Mouse (Mus musculus): ENCODE measurements around the gene Zfp36l1. TPM values are rescaled to one million over a fixed set of nuclear protein-coding genes. Genes with fewer than 3 reads are reported as not detected.

The Zfp36l1 gene
- total RNA-seq, 2 experiments from 2014 or later, result 48.3 to 50.3 TPM

DNA sequence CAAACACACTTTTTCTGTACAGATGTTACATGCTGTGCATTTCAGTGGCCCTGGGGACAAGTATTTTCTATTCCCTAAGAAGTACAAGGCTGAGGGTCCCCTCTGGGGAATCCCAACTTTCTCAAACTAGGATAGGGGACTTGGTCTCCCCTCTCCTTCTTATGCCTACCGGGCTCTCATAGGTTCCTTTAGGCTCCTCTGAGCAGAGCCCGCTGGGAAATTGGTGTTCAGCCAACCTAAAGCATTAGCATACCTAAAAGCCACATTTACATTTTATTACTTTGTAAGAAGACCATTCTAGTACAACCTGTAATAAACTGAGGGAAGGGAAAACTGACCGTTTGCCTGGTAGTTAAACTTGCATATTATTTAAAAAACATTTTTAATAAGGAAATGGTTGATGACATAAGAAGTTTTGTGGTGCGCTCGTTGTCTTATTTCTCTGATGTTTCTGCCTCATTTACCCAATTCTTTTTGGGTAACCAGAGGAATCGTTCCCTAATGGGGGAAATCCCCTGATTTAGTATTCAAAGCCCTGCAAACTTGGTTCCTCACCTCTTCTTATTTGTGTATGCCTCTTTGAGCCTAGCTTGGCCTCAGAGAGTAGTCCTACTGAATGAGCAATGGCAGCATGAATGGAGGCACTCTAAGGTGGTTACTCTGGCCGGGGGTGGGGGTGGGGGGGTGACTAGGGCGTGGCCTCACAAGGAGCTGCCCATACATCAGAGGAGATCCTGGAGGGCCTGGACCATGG lies 42.1 kb downstream of the Zfp36l1 start:
- no peak for DNase-seq (ENCODE audit: low spot score in 2 of 2)

DNA sequence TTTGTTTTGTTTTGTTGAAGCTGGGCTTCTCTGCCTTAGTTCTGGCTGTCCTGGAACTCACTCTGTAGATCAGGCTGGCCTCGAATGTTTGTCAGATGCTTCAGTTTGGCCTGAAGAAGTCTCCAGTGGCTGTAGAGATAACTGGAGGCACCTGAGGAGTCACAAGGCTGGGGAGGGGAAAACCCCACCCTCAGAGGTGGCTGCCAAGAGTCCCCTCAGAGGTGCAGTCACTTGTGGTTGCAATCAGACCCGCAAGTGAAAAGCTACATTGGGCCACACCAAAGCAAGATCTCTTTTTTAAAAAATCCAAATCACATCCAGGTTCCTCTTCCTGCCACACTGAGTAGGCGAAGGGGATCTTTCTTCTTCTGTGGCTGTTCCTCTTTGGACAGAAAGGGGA lies 43.8 kb downstream of the Zfp36l1 start:
- no peak for DNase-seq (ENCODE audit: low spot score in 2 of 2)

DNA sequence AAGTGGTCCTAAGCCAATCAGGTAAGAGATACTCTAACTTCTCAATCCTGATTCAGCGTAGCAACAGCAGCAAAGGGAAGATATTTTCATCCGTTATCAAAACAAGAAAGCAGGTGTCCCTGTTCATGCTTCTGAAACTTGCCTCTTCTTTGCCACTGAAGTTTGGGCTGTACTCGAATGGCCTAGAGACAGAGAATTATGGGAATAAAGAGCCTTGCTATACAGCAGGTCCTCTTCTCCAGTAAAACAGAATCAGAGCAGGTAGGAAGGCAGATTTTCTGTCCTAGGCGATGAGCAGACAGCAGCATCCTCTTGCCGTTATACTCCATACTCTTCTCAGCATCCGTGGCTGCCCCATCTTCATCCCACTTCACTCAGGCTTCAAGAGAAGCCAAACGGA lies 44.8 kb downstream of the Zfp36l1 start:
- DNase-seq (ENCODE audit: low spot score in 2 of 2), result no peak

DNA sequence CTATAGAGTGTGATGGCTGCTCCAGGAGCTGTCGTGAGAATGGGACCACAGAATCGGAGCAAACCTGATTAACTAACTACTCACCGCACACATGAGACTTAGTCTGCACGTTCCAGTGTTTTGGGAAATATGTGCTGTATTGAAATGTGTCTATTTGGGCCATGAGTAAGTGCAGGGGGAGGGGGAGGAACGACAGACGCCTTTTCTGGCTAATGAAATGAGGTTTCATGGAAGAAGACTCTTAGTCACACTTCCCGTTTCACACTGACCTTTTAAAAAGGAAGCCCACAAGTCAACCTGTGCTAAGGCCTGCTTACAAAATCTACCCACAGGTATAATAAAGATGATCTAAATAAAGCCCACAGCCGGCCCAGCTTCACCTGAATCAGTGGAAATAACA lies 47.8 kb downstream of the Zfp36l1 start:
- DNase-seq (ENCODE audit: low spot score in 2 of 2), result no peak

DNA sequence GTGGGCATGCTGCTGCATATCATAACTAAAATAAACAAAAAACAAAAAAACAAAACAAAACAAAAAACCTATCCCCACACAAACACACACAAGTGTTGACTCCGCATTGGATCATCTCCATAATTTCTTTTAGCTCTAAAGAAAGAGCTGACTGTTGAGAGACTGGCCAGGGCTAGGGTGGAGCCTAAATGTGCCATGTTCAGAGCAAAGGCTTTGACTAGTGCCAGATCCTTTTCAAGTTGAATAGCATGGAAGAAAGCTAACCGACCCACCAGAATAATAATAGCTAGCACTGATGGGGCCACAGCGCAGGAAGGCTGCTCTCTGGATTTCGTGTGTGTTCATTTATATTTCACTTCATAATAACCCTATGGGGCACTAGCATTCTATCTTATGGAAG lies 48.5 kb downstream of the Zfp36l1 start:
- peak in 1 of 2 experiments; percentile 47 for DNase-seq (ENCODE audit: low spot score in 2 of 2)

DNA sequence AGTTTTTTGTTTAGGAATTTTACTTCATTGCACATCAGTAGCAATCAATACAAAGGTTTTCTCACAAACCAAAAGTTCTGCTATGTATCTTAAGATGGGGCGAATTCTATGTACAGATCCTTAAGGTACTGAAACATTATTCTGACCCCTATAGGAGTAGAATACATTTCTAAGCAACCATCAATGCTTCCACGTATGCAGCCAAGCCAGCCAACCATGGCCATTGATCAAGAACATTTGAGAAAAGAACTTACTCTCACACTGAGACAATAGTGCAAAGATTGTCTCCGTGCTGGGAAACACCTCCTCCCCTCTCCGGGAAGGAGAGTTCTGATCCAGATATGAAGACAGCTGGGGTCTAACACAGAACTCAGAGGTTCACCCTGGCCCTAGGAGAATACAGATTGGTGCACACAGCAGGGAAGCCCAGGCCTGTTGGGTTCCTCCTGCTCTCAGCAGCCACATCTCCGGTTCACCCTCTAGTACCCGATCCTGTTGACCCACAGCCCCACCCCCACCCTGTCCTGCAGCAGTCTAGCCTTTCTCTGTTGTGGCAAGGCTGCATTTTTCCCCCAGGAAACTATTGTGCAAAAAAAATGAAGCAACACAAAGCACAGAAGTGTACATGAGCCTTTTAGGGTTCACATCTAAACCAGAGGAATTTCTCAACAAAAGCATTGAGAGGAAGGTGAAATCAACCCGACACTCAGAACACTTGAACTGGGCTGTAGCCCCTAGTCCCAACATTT lies 49.2 kb downstream of the Zfp36l1 start:
- DNase-seq (ENCODE audit: low spot score in 2 of 2), result no peak

DNA sequence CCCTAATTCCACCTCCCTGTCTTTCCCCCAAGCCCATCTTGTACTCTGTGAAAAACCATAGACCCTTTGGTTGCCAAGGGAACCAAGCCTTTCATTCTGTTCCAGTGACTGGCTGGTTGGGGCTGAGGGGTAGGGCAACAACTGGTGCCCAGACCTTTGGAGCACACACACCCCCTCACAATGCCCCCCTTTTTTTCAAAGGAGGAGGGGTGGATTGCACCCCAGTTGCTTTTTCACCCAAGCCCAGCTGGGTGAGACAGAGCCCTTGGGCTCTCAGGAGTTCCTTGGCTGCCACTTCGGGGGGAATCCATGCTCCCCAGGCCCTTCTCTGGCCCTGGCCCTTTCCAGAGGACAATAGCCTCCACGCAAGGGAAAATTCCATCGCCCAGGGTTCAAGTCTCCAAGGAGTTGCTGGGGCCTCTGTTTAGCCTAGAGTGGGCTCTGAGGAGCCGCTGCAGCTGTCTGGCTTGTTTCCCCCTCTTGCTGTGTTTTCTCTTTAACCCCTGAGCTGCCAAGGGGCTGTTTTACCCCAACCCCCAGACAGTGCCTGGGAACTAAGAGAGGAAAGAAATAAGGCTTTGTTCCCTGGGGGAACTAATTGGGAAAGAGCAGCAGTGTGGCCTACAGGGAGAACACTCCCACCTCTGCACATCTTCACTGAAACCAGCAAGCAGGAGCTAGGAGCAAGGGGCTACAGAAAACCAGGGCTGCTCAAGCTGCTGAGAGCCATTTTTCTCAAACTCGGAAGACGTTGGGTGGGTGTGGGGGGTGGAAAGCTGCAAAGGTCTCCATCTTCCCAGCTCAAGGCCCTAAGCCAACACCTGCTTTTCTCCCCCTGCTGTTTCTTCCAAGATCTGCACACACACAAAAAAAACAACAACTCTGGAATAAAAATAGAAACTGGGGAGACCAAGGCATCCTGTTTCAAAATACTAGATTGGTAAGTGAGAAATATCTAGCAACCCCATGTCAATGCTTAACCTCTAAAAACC lies 50.1 kb downstream of the Zfp36l1 start:
- DNase-seq (ENCODE audit: low spot score in 2 of 2), result peak; percentile 61 to 80

DNA sequence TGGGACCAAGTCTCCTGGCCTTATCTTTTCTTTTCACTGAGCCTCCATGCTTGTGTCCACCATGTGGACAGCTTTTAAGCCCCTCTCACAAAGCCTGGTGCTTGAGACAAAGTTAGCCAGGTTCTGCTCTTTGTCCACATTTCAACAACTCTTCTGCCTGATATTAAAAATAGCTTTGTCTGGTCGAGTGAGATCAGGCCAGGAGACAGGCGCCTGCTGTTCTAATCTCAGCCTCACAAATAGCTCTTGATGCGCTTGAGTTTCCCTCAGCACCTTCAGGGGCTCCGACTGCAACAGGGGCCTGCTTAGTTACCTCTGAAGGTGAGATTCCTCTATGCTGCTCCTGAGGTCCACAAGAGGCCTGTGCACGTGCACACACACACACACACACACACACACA lies 51.0 kb downstream of the Zfp36l1 start:
- no peak for DNase-seq (ENCODE audit: low spot score in 2 of 2)

DNA sequence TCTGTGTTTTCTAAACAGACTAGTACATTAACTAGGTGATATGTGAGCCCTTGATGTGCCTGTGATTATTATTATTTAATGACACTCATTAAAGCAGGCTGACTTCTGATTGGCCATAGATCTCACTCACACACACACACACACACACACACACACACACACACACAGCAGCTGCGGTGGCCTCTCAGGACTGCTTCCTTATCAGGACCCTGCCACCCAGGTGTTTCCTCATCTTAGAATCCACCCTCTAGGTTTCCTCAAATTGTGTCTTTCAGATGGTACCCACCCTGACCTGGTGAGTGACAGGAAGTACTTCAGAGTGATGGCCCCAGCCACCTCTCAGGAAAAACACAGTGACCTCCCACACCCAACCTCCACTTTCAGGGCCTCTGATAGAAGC lies 52.0 kb downstream of the Zfp36l1 start:
- DNase-seq (ENCODE audit: low spot score in 2 of 2), result no peak

DNA sequence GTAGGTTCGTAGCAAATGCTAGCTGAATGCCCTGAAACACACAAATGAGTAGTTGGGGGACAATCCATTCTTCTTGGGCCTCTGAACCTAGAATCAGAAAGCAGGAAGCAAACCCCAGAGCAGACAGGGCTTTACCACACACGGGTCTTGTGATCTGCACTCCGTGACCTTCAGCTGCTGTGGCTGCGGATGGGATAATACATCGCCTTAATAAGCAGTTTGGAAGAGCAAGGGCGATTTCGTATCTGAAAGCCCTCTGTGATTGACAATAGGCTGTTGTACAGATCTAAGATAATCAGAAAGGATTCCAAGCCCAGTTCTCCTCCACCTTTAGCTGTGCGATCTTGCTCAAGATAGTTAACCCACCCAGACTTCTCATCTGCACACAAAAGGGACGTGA lies 52.5 kb downstream of the Zfp36l1 start:
- DNase-seq (ENCODE audit: low spot score in 2 of 2), result no peak

DNA sequence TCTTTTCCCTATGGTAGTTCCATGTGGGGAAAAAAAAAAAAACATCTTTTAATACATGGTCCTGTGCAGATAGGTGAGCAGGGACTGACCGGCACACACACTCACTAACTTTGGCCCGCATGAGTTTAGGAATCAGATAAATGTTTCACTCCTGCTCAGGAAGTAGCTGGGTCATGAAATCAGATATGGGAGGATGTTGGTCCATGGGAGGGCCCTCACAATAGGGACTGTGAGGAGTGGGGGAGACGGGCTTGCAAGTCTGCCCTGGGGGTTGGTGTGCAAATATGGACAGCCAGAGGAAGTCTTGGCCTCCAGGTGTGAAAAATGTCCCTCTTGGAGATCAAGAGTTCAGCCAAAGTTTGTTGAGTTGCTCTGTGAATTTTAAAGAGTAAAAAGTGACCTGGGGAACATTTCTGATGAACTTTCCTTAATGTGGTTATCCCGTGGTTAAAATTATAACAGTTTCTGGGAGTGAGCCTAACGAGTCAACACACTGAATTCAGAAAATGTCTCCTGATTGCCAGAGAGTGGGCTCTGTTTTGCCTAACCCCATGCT lies 53.0 kb downstream of the Zfp36l1 start:
- no peak for DNase-seq (ENCODE audit: low spot score in 2 of 2)

Other genes with a start within 250 kb of the Zfp36l1 start
- gene Actn1, start 147.4 kb upstream of the Zfp36l1 start, total RNA-seq (2021), result 10 to 100 TPM; 86.0 to 91.2 TPM